Mouse (Mus musculus): ENCODE data around the gene Arf3.

DNA sequence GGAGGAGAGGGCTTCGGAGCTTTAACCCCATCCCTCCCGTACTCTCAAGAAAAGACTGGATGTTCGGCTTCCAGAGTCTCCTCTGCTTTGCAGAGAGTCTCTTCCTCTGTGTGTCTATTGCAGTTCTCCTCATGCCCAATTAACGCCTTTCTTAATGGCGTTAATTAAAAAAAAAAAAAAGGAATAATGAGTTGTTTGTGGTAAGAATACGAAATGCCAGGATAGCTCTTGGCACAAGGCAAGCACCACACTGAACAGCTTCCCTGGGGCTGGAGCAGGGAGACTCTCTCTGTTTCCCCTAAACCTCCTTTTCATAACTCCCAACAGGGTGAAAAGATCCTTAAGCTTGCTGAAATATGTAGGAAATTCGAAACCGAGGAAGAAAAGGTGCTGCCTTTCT, 40.8 kb downstream of the Arf3 start:
- TF ChIP-seq EP300 (IDR thresholded peaks at IDR 0.05; ENCODE audit: low read depth) (no peak), CTCF (IDR thresholded peaks at IDR 0.05; ENCODE audit: low read depth) (no peak)
